Mouse (Mus musculus) bone marrow macrophage, adult 2 months (primary cell): ENCODE data around the gene Cpne6.

Experiments
- CTCF ChIP-seq: IDR thresholded peaks from 2 replicates; pipeline ENCODE4 v1.5.1; 2012; ENCODE audit warnings: low read depth, mild to moderate bottlenecking, low read length, moderate library complexity
- POLR2A ChIP-seq: IDR thresholded peaks from 2 replicates; pipeline ENCODE4 v1.6.1; 2012; ENCODE audit warnings: mild to moderate bottlenecking, low read depth, low read length, borderline replicate concordance

GRCm38 (mm10) chr14:55551347-55551746 is 41.1 kb downstream of the Cpne6 start:
- TF ChIP-seq CTCF (no peak), POLR2A (no peak)
